Mouse (Mus musculus): ENCODE measurements around the gene Aup1. TPM values are rescaled to one million over a fixed set of nuclear protein-coding genes. Genes with fewer than 3 reads are reported as not detected.

Gene Aup1
- polyA plus RNA-seq, 1 experiment = 129 TPM

DNA sequence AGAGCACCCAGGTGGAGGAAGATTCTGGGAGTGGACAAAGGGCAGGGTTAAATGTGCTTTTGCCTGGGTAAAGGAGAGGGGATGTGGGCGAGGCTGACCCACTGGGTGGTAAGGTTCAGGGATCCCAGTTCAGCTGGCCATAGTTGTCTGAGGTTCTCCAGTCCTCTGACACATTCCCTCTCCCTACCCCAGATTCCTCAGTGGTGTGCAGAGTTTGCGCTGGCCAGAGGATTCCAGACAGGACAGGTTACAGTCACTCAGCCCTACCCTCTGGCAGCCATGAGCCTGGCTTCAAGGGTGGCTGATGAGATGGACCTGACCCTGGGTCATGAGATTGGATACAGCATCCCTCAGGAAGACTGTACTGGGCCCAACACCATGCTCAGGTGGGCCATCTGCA, 4.4 kb downstream of the Aup1 start:
- no peak overlapping the region for H3K27ac ChIP-seq (ENCODE audit: insufficient read depth, low read length)

DNA sequence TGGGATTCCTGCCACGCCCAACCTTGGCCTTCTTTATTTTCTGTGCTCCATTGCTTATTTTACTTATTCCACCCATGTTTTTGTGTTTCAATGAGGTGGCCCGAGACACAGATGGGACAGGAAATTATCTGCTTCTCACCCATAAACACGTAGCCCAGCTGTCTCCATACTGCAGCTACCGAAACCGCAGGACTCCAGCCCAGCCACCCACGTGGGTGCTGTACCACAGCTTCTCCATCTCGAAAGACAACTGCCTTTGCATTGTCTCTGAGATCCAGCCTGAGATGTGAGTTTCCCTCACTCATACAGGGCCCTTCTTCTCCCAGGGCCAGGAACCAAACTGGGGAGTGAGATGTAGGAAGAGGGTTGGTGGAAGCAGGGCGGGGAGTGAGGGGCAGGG, 11.7 kb downstream of the Aup1 start:
- Histone ChIP-seq H3K27ac (ENCODE audit: insufficient read depth, low read length) (no peak overlapping the region), H3K4me1 (ENCODE audit: control insufficient read depth, insufficient read depth, low read length) (no peaks in the 10 kb centered on the region), H3K4me3 (ENCODE audit: insufficient read depth, low read length) (no peak overlapping the region)
- TF ChIP-seq POLR2A (IDR thresholded peaks at IDR 0.05; ENCODE audit: low read depth, low read length) (no peak), CTCF (IDR thresholded peaks at IDR 0.05; ENCODE audit: borderline replicate concordance, insufficient read depth, low read length) (no peak)

More for the DNA sequence above, 4.4 kb downstream of the Aup1 start:
- TF ChIP-seq POLR2A (IDR thresholded peaks at IDR 0.05; ENCODE audit: low read depth, low read length) (no peak), CTCF (IDR thresholded peaks at IDR 0.05; ENCODE audit: borderline replicate concordance, insufficient read depth, low read length) (no peak)
- H3K4me1 ChIP-seq (ENCODE audit: control insufficient read depth, insufficient read depth, low read length) = peaks cover 5% of the 10 kb centered on the region
- no peak overlapping the region for H3K4me3 ChIP-seq (ENCODE audit: insufficient read depth, low read length)

DNA sequence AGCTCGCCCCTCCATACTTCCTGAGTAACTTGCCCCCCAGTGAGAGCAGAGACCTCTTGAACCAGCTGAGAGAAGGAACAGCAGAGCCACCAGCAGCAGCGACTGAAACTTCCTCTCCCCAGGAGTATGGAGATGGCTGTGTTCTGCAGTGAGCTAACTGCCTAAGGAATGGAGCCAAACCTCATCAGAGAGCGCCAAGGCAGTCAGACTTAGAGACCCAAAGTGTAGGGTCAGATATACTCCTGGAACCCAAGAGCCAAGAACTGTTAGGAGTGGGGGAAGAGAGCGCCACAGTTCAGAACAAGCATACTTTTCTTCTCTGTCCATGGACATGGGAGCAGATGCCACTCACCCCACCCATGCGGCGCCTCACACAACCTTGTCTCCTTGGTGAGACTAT, 12.1 kb downstream of the Aup1 start:
- Histone ChIP-seq H3K4me1 (ENCODE audit: control insufficient read depth, insufficient read depth, low read length) (no peaks in the 10 kb centered on the region), H3K4me3 (ENCODE audit: insufficient read depth, low read length) (no peak overlapping the region), H3K27ac (ENCODE audit: insufficient read depth, low read length) (no peak overlapping the region)
- TF ChIP-seq POLR2A (IDR thresholded peaks at IDR 0.05; ENCODE audit: low read depth, low read length) = no peak
- TF ChIP-seq CTCF (IDR thresholded peaks at IDR 0.05; ENCODE audit: borderline replicate concordance, insufficient read depth, low read length) = no peak

GRCm38 (mm10) chr6:83068221-83068620, 13.9 kb downstream of the Aup1 start:
- Histone ChIP-seq H3K27ac (ENCODE audit: insufficient read depth, low read length) (no peak overlapping the region), H3K4me1 (ENCODE audit: control insufficient read depth, insufficient read depth, low read length) (no peaks in the 10 kb centered on the region), H3K4me3 (ENCODE audit: insufficient read depth, low read length) (no peak overlapping the region)
- no peak for TF ChIP-seq POLR2A (IDR thresholded peaks at IDR 0.05; ENCODE audit: low read depth, low read length)
- no peak for TF ChIP-seq CTCF (IDR thresholded peaks at IDR 0.05; ENCODE audit: borderline replicate concordance, insufficient read depth, low read length)

DNA sequence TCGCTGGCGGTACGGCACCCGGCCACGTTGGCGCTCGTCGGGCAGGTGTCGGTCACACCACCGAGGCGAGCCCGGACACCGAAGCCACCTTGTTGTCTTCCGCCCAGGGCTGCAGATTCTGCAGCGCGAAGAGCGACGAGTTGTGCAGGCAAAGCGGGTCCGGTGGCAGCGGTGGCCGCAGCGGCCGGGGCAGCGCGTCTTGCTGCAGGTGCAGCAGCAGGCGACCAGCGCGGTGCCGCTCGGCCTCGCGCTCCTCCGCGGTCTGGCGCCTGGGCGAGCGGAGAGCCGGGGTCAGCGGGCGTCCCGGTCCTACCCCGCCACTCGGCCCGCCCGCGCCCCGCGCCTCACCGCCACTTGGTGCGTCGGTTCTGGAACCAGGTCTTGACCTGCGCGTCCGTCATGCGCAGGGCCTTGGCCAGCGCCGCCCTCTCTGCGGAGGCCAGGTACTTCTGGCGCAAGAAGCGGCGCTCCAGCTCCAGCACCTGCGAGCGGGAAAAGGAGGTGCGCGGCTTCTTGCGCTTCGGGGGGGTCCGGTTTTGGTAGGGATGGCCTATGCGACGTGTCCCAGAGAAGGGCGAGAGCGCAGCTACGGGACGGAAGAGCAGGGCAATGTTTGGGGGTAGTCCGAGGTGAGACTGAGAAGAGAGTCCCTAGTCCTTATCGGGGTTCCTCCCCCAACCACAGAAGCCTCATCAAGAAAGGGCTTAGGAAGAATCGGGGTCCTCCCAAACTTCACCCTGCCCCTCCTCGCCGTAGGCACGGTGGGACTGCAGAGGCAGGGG, 14.6 kb downstream of the Aup1 start:
- Histone ChIP-seq H3K4me1 (ENCODE audit: control insufficient read depth, insufficient read depth, low read length) (no peaks in the 10 kb centered on the region), H3K27ac (ENCODE audit: insufficient read depth, low read length) (no peak overlapping the region), H3K4me3 (ENCODE audit: insufficient read depth, low read length) (no peak overlapping the region)
- no peak for TF ChIP-seq CTCF (IDR thresholded peaks at IDR 0.05; ENCODE audit: borderline replicate concordance, insufficient read depth, low read length)
- no peak for TF ChIP-seq POLR2A (IDR thresholded peaks at IDR 0.05; ENCODE audit: low read depth, low read length)

- no peak for TF ChIP-seq CTCF (IDR thresholded peaks at IDR 0.05; ENCODE audit: borderline replicate concordance, insufficient read depth, low read length)
- TF ChIP-seq POLR2A (IDR thresholded peaks at IDR 0.05; ENCODE audit: low read depth, low read length) = no peak
- H3K4me1 ChIP-seq (ENCODE audit: control insufficient read depth, insufficient read depth, low read length) = no peaks in the 10 kb centered on the region
- no peak overlapping the region for H3K4me3 ChIP-seq (ENCODE audit: insufficient read depth, low read length)
- H3K27ac ChIP-seq (ENCODE audit: insufficient read depth, low read length) = no peak overlapping the region
These were observed 15.3 kb downstream of the Aup1 start for GRCm38 (mm10) chr6:83069488-83070246.

DNA sequence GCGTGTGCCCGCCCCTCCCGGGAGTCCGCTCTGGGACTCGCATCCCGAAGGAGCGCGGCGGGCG, 15.8 kb downstream of the Aup1 start, which contains the start of gene Tlx2:
Tlx2 (minus strand) TSS at position 47 of the 64 bp plus-strand sequence.
- no peak for TF ChIP-seq CTCF (IDR thresholded peaks at IDR 0.05; ENCODE audit: borderline replicate concordance, insufficient read depth, low read length)
- TF ChIP-seq POLR2A (IDR thresholded peaks at IDR 0.05; ENCODE audit: low read depth, low read length) = no peak
- H3K4me1 ChIP-seq (ENCODE audit: control insufficient read depth, insufficient read depth, low read length) = no peaks in the 10 kb centered on the region
- no peak within 1 kb of the TSS for H3K27ac ChIP-seq (ENCODE audit: insufficient read depth, low read length)
- no peak within 1 kb of the TSS for H3K4me3 ChIP-seq (ENCODE audit: insufficient read depth, low read length)

DNA sequence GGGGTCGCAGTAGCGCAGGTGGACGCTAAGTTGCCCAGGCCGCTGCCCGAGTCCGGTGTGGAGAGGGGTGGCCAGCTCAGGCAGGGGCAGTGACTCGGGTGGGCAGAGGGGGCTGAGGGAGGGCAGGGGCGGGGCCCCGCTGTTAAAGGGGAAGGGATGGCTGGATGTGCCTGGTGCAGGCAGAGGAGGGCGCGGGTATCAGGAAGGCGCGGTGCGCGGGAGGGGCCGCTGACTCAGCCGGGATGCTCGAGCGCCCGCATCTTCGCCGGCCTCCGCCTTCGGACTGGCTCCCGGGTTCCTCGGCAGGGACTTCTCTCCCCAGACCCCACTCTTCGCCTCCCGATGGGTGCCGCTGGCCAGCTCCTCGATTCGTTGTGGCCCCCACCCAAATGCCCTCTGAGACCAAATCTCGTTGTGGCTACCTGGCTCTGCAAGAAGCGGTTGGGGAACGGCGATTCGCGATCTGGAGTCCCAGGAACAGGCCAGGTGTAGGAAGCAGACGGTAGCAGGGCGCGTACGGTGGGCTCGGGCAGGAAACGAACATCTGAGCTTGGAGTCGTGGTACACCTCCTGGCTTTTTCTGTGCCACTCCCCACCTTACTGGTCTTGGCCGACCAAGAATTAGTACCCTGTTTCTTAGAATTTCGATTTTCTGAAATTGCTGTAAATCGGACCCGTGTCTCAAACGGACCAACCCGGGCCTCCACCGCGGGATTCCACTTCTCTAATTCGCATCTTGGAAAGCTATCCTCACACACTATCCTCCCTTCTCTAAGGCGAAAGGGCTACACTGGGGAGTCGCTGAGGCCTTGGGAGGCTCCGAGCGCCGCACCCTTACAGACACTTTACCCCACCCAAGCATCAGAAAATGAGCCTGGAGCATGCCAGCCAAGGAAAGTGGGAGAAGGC, 16.2 kb downstream of the Aup1 start:
- Histone ChIP-seq H3K4me3 (ENCODE audit: insufficient read depth, low read length) (no peak overlapping the region), H3K4me1 (ENCODE audit: control insufficient read depth, insufficient read depth, low read length) (no peaks in the 10 kb centered on the region), H3K27ac (ENCODE audit: insufficient read depth, low read length) (no peak overlapping the region)
- TF ChIP-seq POLR2A (IDR thresholded peaks at IDR 0.05; ENCODE audit: low read depth, low read length) (no peak), CTCF (IDR thresholded peaks at IDR 0.05; ENCODE audit: borderline replicate concordance, insufficient read depth, low read length) (no peak)

- TF ChIP-seq CTCF (IDR thresholded peaks at IDR 0.05; ENCODE audit: borderline replicate concordance, insufficient read depth, low read length) (no peak), POLR2A (IDR thresholded peaks at IDR 0.05; ENCODE audit: low read depth, low read length) (no peak)
- Histone ChIP-seq H3K4me1 (ENCODE audit: control insufficient read depth, insufficient read depth, low read length) (no peaks in the 10 kb centered on the region), H3K27ac (ENCODE audit: insufficient read depth, low read length) (no peak overlapping the region), H3K4me3 (ENCODE audit: insufficient read depth, low read length) (no peak overlapping the region)
These were observed 16.9 kb downstream of the Aup1 start for GRCm38 (mm10) chr6:83071220-83071619.

GRCm38 (mm10) chr6:83074979-83075378, 20.7 kb downstream of the Aup1 start:
- Histone ChIP-seq H3K27ac (ENCODE audit: insufficient read depth, low read length) (no peak overlapping the region), H3K4me3 (ENCODE audit: insufficient read depth, low read length) (no peak overlapping the region), H3K4me1 (ENCODE audit: control insufficient read depth, insufficient read depth, low read length) (no peaks in the 10 kb centered on the region)
- TF ChIP-seq CTCF (IDR thresholded peaks at IDR 0.05; ENCODE audit: borderline replicate concordance, insufficient read depth, low read length) (no peak), POLR2A (IDR thresholded peaks at IDR 0.05; ENCODE audit: low read depth, low read length) (no peak)

Data from embryonic fibroblast, embryonic 13.5 days (primary cell).